Mouse (Mus musculus) thymus, adult 2 months (tissue): ENCODE results near the gene Mrto4. TPM values are rescaled to one million over a fixed set of nuclear protein-coding genes. Genes with fewer than 3 reads are reported as not detected.

Source experiments
- DNase-seq: peaks from one replicate; pipeline ENCODE4 v3.0.0; 2021
- H3K27ac ChIP-seq: fragments of 200-500 bp; 2 replicates; pipeline ENCODE4 v1.5.1; 2012; ENCODE audit warnings: low read length, control low read depth; ENCODE audit not compliant: control insufficient read depth, insufficient read depth
- H3K27me3 ChIP-seq: fragments of 200-500 bp; 2 replicates; pipeline ENCODE4 v1.6.1; 2012; ENCODE audit warnings: mild to moderate bottlenecking, low read length, moderate library complexity, mixed read lengths; ENCODE audit not compliant: control insufficient read depth, insufficient read depth
- H3K36me3 ChIP-seq: fragments of 200-500 bp; 2 replicates; pipeline ENCODE4 v1.6.1; 2012; ENCODE audit warnings: mild to moderate bottlenecking, low read length, moderate library complexity; ENCODE audit not compliant: control insufficient read depth, insufficient read depth
- H3K4me1 ChIP-seq: fragments of 200-500 bp; replicated peaks from 2 replicates; pipeline ENCODE4 v1.6.1; 2012; ENCODE audit warnings: low read length; ENCODE audit not compliant: control insufficient read depth, insufficient read depth
- H3K4me3 ChIP-seq: fragments of 200-500 bp; 2 replicates; pipeline ENCODE4 v1.5.1; 2012; ENCODE audit warnings: mild to moderate bottlenecking, low read length, control low read depth, moderate library complexity; ENCODE audit not compliant: control insufficient read depth, insufficient read depth
- CTCF ChIP-seq: fragments of 200-500 bp; IDR thresholded peaks from 2 replicates; pipeline ENCODE4 v1.5.1; 2012; ENCODE audit warnings: mild to moderate bottlenecking, control low read depth, low read length, moderate library complexity, borderline replicate concordance; ENCODE audit not compliant: control insufficient read depth, poor library complexity, insufficient read depth; ENCODE audit errors: extremely low read depth
- POLR2A ChIP-seq: fragments of 200-500 bp; IDR thresholded peaks from 2 replicates; pipeline ENCODE4 v1.6.1; 2012; ENCODE audit warnings: mild to moderate bottlenecking, low read length, control low read depth, moderate library complexity; ENCODE audit not compliant: control insufficient read depth, poor library complexity, insufficient read depth; ENCODE audit errors: extremely low read depth
- WGBS: fragments of 180-500 bp; shearing (Covaris S2); methylation state at CpG from one replicate; pipeline ENCODE4 v1.1.7; 2018; 5-methylcytosine and 5-hydroxymethylcytosine counted together
- polyA plus RNA-seq: library from polyadenylated mRNA; depleted of rRNA; stranded (reverse); fragments of >200 nt; gene quantifications from 2 replicates; pipeline ENCODE4 v1.2.3, GENCODE M21; 2012; rRNA removed

Gene Mrto4
- polyA plus RNA-seq, 1 experiment = 33.7 TPM

GRCm38 (mm10) chr4:139297566-139297965 is 54.8 kb downstream of the Mrto4 start:
- Histone ChIP-seq H3K4me1 (no peaks in the 10 kb centered on the region), H3K36me3 (peaks cover 3% of the 10 kb centered on the region; the same call in 1 of the 2 replicates), H3K27me3 (no peaks in the 10 kb centered on the region), H3K4me3 (no peak overlapping the region), H3K27ac (no peak overlapping the region)
- WGBS = 87% methylated on average over 4 of the region's 4 CpGs
- no peak for DNase-seq
- TF ChIP-seq CTCF (no peak), POLR2A (no peak)

Other genes with a start within 250 kb of the Mrto4 start
- gene Minos1, start 221.5 kb downstream of the Mrto4 start, polyA plus RNA-seq = 38.0 and 65.3 TPM in 2 replicates
- 167 and 213 TPM in 2 replicates for gene Capzb, start 159.7 kb downstream of the Mrto4 start, polyA plus RNA-seq
- 42.6 and 50.1 TPM in 2 replicates for gene Pqlc2, start 41.9 kb downstream of the Mrto4 start, polyA plus RNA-seq
- gene Akr7a5, start 41.8 kb downstream of the Mrto4 start, polyA plus RNA-seq = 29.5 and 33.3 TPM in 2 replicates
- gene Emc1, start within 50 bp of the Mrto4 start, polyA plus RNA-seq = 34.2 and 41.6 TPM in 2 replicates
- 301 and 312 TPM in 2 replicates for gene Ubr4, start within 50 bp of the Mrto4 start, polyA plus RNA-seq
- 5.4 and 5.8 TPM in 2 replicates for gene Iffo2, start 178.0 kb upstream of the Mrto4 start, polyA plus RNA-seq